Mouse (Mus musculus) heart, postnatal 0 days (tissue): ENCODE measurements around the gene Stmn1.

Experiments used
- CTCF ChIP-seq: IDR thresholded peaks from 2 replicates; pipeline ENCODE4 v1.5.1; 2016; ENCODE audit warnings: antibody characterized with exemption, control low read depth, low read depth
- EP300 ChIP-seq: IDR thresholded peaks from 2 replicates; pipeline ENCODE4 v1.6.1; 2016; ENCODE audit warnings: antibody characterized with exemption, low read depth

DNA sequence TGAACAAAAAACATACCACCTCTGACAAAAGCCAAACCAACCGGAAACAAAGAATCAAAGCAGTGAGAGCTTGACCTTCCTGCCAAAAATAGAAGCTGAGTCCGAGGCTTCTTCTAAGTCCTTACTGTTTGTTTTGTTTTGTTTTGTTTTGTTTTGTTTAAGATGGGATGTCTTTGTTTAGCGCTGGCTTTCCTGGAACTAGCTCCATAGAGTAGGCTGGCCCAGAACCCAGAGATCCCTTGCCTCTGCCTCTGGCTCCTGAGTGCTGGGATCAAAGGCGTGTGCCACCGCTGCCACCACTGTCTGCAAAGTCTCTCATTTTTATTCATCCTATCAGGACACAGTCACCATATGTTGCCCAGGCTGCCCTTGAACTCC, 27.4 kb downstream of the Stmn1 start:
- no peak for TF ChIP-seq CTCF
- no peak for TF ChIP-seq EP300
